Mouse (Mus musculus): ENCODE measurements around the gene Capn11. TPM values are rescaled to one million over a fixed set of nuclear protein-coding genes. Genes with fewer than 3 reads are reported as not detected.

Capn11 gene
- polyA plus RNA-seq (2012; rRNA removed): not detected in 2 replicates

DNA sequence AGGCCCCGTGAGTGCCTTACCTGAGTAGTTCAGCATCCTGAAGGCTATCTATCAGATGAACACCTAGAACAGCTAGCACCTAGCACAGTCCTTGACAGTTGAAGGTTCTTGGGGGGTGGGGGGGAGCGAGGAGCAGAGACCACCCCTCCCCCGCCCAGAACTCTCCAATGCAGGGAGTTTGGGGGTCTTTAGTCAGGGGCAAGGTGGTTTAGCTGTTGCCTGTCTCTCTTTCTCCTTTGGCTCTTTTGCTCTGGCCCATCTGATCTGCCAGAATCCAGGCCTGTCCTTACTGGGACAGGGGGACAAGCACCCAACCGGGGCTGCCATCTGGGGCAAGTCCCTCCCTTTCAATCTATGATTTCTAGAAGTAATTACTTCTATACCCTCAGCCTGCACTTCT is at the start of gene Capn11:
Capn11 (minus strand) TSS at position 101 of the 400 bp plus-strand sequence.

DNA sequence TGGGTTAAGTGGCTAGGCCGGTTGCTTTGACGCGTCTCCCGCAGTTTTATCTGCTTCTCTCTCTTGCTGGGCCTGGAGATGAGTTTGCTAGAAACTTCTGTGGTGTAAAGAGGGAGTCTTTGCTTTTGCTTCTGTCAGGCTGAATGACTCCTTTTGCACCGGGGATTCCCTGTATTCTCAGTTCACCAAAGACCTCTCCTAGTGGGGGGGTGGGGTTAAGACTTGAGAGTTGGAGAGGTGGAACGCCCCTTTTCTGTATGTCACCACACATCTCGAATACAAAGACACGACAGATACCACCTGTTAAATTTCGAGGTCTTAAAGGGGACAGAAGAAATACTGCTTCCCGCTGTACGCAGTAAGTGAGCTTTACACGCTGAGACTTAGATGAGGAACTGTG is 27.6 kb upstream of the Capn11 start, which contains the start of gene Tmem63b:
Tmem63b (minus strand) TSS at position 190 of the 400 bp plus-strand sequence.

DNA sequence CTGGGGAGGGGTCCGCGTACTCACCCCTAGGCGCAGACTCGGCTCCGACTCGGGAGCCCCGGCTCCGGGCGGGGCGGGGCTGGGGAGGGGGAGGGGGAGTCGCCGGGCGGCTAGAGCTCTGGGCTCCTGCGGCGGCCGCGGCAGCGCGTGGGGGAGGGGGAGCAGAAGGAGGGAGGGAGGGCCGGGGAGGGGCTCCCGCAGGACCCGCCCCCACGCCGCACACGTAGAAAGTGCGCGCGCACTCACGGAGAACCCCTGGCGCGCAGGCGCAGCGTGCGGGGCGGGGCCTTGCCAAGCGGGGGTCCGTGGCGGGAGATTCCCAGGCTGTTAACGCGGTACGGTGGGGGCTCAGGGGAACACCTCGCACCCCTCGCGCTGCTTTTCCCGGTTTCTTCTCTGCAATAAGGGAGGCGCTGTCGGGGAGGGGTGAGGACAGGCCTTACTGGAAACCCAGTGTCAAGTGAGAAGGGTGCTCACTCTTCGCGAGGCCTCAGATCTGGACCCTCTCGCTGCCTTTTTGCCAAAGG is 27.0 kb upstream of the Capn11 start, which contains the start of gene Mrpl14:
Mrpl14 (plus strand) TSS at position 230 of the 527 bp plus-strand sequence.

DNA sequence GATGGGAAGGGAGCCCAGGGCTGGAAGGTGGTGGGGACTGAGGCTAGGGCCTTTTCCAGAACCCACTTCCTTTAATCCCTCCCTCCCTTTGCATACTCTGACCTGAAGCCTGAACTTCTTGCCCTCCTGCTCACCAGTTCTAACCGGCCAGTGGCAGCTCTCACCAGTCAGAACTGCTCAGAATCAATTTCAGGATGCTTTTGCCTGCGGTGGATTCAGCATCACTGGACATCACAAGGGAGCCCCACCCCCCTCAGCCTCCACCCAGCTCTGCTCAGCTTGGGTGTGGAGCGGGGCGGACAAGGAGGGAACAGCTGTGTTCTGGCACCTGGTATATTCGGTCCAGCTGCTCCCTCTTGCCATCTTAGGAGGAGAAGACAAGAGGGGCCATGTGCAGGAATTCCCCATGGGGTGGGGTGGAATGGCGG is 57.2 kb downstream of the Capn11 start, which contains the start of gene Mymx:
Mymx (minus strand) TSS at position 226 of the 428 bp plus-strand sequence.

DNA sequence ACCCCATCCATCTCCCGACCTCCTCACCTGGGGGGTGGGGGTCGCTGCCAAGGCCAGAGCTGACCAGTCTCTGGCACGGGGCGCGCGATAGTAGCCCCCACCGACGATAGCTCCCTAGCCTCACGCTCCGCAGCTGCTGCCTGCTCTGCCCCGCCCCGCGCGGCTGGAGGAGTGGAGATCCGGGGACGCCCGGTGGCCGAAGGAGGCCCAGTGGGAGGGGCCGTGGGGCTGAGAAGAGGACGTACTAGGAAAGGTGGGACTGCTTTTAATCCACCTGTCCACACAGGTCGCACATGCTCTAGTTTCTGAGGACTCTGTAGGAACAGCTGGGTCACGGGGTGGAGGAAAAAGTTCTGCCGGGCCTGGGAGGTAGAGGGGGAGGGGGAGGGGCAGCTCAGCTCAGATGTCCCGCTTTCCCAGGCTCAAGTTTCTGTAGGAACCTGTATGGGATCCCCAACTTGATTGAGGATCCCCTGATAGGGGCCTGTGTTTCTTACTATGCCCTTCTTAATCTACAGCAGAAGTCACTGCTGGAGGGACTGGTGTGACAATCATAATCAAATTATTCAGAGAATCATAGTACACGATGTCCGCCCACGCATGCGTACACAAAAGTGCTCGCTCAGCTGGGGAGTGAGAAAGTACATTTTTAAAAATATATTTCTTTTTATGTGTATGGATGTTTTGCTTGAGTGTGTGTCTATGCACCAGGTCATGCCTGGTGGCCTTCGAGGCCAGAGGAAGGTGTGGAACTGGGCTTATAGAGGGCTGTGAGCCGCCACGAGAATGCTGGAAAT is 59.5 kb downstream of the Capn11 start, which contains the start of gene Slc29a1:
Slc29a1 (minus strand) TSS at position 161 of the 797 bp plus-strand sequence.

Other genes starting within 250 kb of the Capn11 start
- gene Cdc5l, start 225.6 kb downstream of the Capn11 start, polyA plus RNA-seq (2012; rRNA removed): 5.3 and 6.6 TPM in 2 replicates
- 0.10 TPM in 1 of 2 replicates, not detected in the other for gene Spats1, start 183.9 kb downstream of the Capn11 start, polyA plus RNA-seq (2012; rRNA removed)
- 22.8 and 27.8 TPM in 2 replicates for gene Aars2, start 152.5 kb downstream of the Capn11 start, polyA plus RNA-seq (2012; rRNA removed)
- 0.05 and 0.07 TPM in 2 replicates for gene Tcte1, start 135.9 kb downstream of the Capn11 start, polyA plus RNA-seq (2012; rRNA removed)
- gene Tmem151b, start 109.6 kb downstream of the Capn11 start, polyA plus RNA-seq (2012; rRNA removed): 0.98 and 1.2 TPM in 2 replicates
- gene Nfkbie, start 103.6 kb downstream of the Capn11 start, polyA plus RNA-seq (2012; rRNA removed): 7.2 and 7.6 TPM in 2 replicates
- gene Slc35b2, start 95.5 kb downstream of the Capn11 start, polyA plus RNA-seq (2012; rRNA removed): 248 and 269 TPM in 2 replicates
- 224 and 250 TPM in 2 replicates for gene Hsp90ab1, start 86.1 kb downstream of the Capn11 start, polyA plus RNA-seq (2012; rRNA removed)
- gene Slc29a1, start 59.7 kb downstream of the Capn11 start, polyA plus RNA-seq (2012; rRNA removed): 89.4 and 90.9 TPM in 2 replicates
- gene Mymx, start 57.2 kb downstream of the Capn11 start, polyA plus RNA-seq (2012; rRNA removed): not detected in 2 replicates
- gene Mrpl14, start 27.0 kb upstream of the Capn11 start, polyA plus RNA-seq (2012; rRNA removed): 218 and 256 TPM in 2 replicates
- 120 and 148 TPM in 2 replicates for gene Tmem63b, start 27.6 kb upstream of the Capn11 start, polyA plus RNA-seq (2012; rRNA removed)
- gene 1600014C23Rik, start 74.5 kb upstream of the Capn11 start, polyA plus RNA-seq (2012; rRNA removed): not detected in 2 replicates

Measured in colon, adult 2 months (tissue).